Mouse (Mus musculus): ENCODE results near the gene Zfp141.
A peak's percentile ranks its signal among the peaks of the same experiment; 100 is the strongest.

Zfp141 gene

GRCm38 (mm10) chr7:42505588-42505987 lies at the start of gene Zfp141:
Zfp141 (minus strand) TSS chr7:42505740.
- peak; percentile 26 for DNase-seq (ENCODE audit: low spot score)

GRCm38 (mm10) chr7:42551766-42552165 lies 46.2 kb upstream of the Zfp141 start:
- DNase-seq (ENCODE audit: low spot score): no peak

GRCm38 (mm10) chr7:42505186-42505585 lies 354 bp downstream of the Zfp141 start:
- DNase-seq (ENCODE audit: low spot score): no peak

GRCm38 (mm10) chr7:42498248-42498647 lies 7.3 kb downstream of the Zfp141 start:
- DNase-seq (ENCODE audit: low spot score): no peak

GRCm38 (mm10) chr7:42497356-42497755 lies 8.2 kb downstream of the Zfp141 start:
- DNase-seq (ENCODE audit: low spot score): no peak

- DNase-seq (ENCODE audit: low spot score): no peak
Observed at GRCm38 (mm10) chr7:42496202-42496601, 9.3 kb downstream of the Zfp141 start.

GRCm38 (mm10) chr7:42490859-42491258 lies 14.7 kb downstream of the Zfp141 start:
- DNase-seq (ENCODE audit: low spot score): no peak

- DNase-seq (ENCODE audit: low spot score): no peak
Observed at GRCm38 (mm10) chr7:42490358-42490757, 15.2 kb downstream of the Zfp141 start.

- DNase-seq (ENCODE audit: low spot score): no peak
Observed at GRCm38 (mm10) chr7:42454640-42455039, 50.9 kb downstream of the Zfp141 start.

GRCm38 (mm10) chr7:42450618-42451017 lies 54.9 kb downstream of the Zfp141 start:
- DNase-seq (ENCODE audit: low spot score): no peak

GRCm38 (mm10) chr7:42447850-42448249 lies 57.7 kb downstream of the Zfp141 start, which contains the start of gene 4933421I07Rik:
4933421I07Rik (minus strand) TSS chr7:42448120.
- no peak for DNase-seq (ENCODE audit: low spot score)

- no peak for DNase-seq (ENCODE audit: low spot score)
Observed at GRCm38 (mm10) chr7:42447352-42447751, 58.2 kb downstream of the Zfp141 start.

All from urinary bladder, postnatal 10 days (tissue).